Mouse (Mus musculus) megakaryocyte-erythroid progenitor cell, adult 5-6 weeks (primary cell): Measurements from ENCODE around the gene Ints11. TPM values are rescaled to one million over a fixed set of nuclear protein-coding genes. Genes with fewer than 3 reads are reported as not detected.

Experiments used
- ATAC-seq: replicated peaks from 2 replicates; pipeline ENCODE4 v1.8.0; 2016; ENCODE audit warnings: mild to moderate bottlenecking, inconsistent platforms; ENCODE audit not compliant: severe bottlenecking, poor library complexity, low FRiP score, low TSS enrichment
- total RNA-seq, 2 experiments: library from RNA; stranded (forward) in 1 of 2; stranded (reverse) in 1 of 2; fragments of 200-1000, 215-1000 nt in 1 of 2; fragments of >200 nt in 1 of 2; fragmentation: Nextera tagmentation in 1 of 2; gene quantifications; 2 replicates each; pipeline ENCODE4 v1.2.3; 2014 to 2017

Gene Ints11
- total RNA-seq, 2 experiments from 2014 or later, result 31.3 to 65.3 TPM

GRCm38 (mm10) chr4:155908751-155909150 is 39.4 kb downstream of the Ints11 start:
- ATAC-seq, result no peak

DNA sequence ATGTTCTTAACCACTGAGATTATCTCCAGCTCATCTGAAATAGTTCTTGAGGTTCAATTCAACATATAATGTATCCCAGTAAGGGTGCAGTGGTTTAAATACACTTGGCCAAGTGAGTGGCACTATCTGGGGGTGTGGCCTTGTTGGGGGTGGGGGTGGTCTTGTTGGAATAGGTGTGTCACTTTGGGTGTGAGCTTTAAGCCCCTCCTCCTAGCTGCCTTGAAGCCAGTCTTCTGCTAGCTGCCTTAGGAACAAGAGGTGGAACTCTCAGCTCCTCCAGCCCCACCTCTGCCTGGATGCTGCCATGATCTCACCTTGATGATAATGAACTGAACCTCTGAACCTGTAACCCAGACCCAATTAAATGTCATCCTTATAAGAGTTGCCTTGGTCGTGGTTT is 62.7 kb downstream of the Ints11 start:
- ATAC-seq, result no peak

Other genes starting within 250 kb of the Ints11 start
- gene Cdk11b, start 244.7 kb upstream of the Ints11 start, total RNA-seq (2014; fragmentation: Nextera tagmentation), result 60.7 and 74.1 TPM in 2 replicates
- 44.7 and 67.9 TPM in 2 replicates for gene Cdk11b, start 244.7 kb upstream of the Ints11 start, total RNA-seq (2017)
- gene Gm10563, start 224.1 kb upstream of the Ints11 start, total RNA-seq (2014; fragmentation: Nextera tagmentation), result not detected in 2 replicates
- gene Gm10563, start 224.1 kb upstream of the Ints11 start, total RNA-seq (2017), result not detected in 2 replicates
- not detected in 2 replicates for gene Mmp23, start 216.2 kb upstream of the Ints11 start, total RNA-seq (2014; fragmentation: Nextera tagmentation)
- not detected in 2 replicates for gene Mmp23, start 216.2 kb upstream of the Ints11 start, total RNA-seq (2017)
- 12.9 and 17.9 TPM in 2 replicates for gene Mib2, start 200.3 kb upstream of the Ints11 start, total RNA-seq (2014; fragmentation: Nextera tagmentation)
- gene Mib2, start 200.3 kb upstream of the Ints11 start, total RNA-seq (2017), result 11.9 and 13.3 TPM in 2 replicates
- gene Fndc10, start 175.2 kb upstream of the Ints11 start, total RNA-seq (2014; fragmentation: Nextera tagmentation), result 1.1 and 2.8 TPM in 2 replicates
- gene Fndc10, start 175.2 kb upstream of the Ints11 start, total RNA-seq (2017), result 0.33 and 0.88 TPM in 2 replicates
- 83.5 and 90.2 TPM in 2 replicates for gene Ssu72, start 164.7 kb upstream of the Ints11 start, total RNA-seq (2014; fragmentation: Nextera tagmentation)
- 75.3 and 94.1 TPM in 2 replicates for gene Ssu72, start 164.7 kb upstream of the Ints11 start, total RNA-seq (2017)
- 0.17 and 0.20 TPM in 2 replicates for gene Tmem240, start 134.7 kb upstream of the Ints11 start, total RNA-seq (2014; fragmentation: Nextera tagmentation)
- under 0.01 and 0.65 TPM in 2 replicates for gene Tmem240, start 134.7 kb upstream of the Ints11 start, total RNA-seq (2017)
- gene Atad3a, start 108.5 kb upstream of the Ints11 start, total RNA-seq (2014; fragmentation: Nextera tagmentation), result 123 and 206 TPM in 2 replicates
- gene Atad3a, start 108.5 kb upstream of the Ints11 start, total RNA-seq (2017), result 95.3 and 123 TPM in 2 replicates
- not detected in 2 replicates for gene Vwa1, start 94.8 kb upstream of the Ints11 start, total RNA-seq (2014; fragmentation: Nextera tagmentation)
- 0.08 and 0.19 TPM in 2 replicates for gene Vwa1, start 94.8 kb upstream of the Ints11 start, total RNA-seq (2017)
- gene Tmem88b, start 83.7 kb upstream of the Ints11 start, total RNA-seq (2014; fragmentation: Nextera tagmentation), result not detected in 2 replicates
- gene Tmem88b, start 83.7 kb upstream of the Ints11 start, total RNA-seq (2017), result 0.09 TPM in 1 of 2 replicates, not detected in the other
- not detected in 2 replicates for gene Ankrd65, start 79.1 kb upstream of the Ints11 start, total RNA-seq (2014; fragmentation: Nextera tagmentation)
- gene Ankrd65, start 79.1 kb upstream of the Ints11 start, total RNA-seq (2017), result not detected in 2 replicates
- gene Mrpl20, start 66.7 kb upstream of the Ints11 start, total RNA-seq (2014; fragmentation: Nextera tagmentation), result 189 and 239 TPM in 2 replicates
- 78.5 and 90.1 TPM in 2 replicates for gene Mrpl20, start 66.7 kb upstream of the Ints11 start, total RNA-seq (2017)
- gene Ccnl2, start 57.1 kb upstream of the Ints11 start, total RNA-seq (2014; fragmentation: Nextera tagmentation), result 108 and 141 TPM in 2 replicates
- 86.9 and 94.2 TPM in 2 replicates for gene Ccnl2, start 57.1 kb upstream of the Ints11 start, total RNA-seq (2017)
- gene Aurkaip1, start 38.3 kb upstream of the Ints11 start, total RNA-seq (2014; fragmentation: Nextera tagmentation), result 108 and 182 TPM in 2 replicates
- 127 and 137 TPM in 2 replicates for gene Aurkaip1, start 38.3 kb upstream of the Ints11 start, total RNA-seq (2017)
- not detected in 2 replicates for gene Mxra8, start 29.9 kb upstream of the Ints11 start, total RNA-seq (2014; fragmentation: Nextera tagmentation)
- not detected in 2 replicates for gene Mxra8, start 29.9 kb upstream of the Ints11 start, total RNA-seq (2017)
- gene Dvl1, start 22.1 kb upstream of the Ints11 start, total RNA-seq (2014; fragmentation: Nextera tagmentation), result 24.2 and 49.5 TPM in 2 replicates
- 11.1 and 16.2 TPM in 2 replicates for gene Dvl1, start 22.1 kb upstream of the Ints11 start, total RNA-seq (2017)
- gene Tas1r3, start 6.2 kb upstream of the Ints11 start, total RNA-seq (2014; fragmentation: Nextera tagmentation), result 1.2 TPM in 1 of 2 replicates, not detected in the other
- gene Tas1r3, start 6.2 kb upstream of the Ints11 start, total RNA-seq (2017), result 0.19 TPM in 1 of 2 replicates, not detected in the other
- gene Cptp, start 106 bp upstream of the Ints11 start, total RNA-seq (2014; fragmentation: Nextera tagmentation), result 8.2 and 13.3 TPM in 2 replicates
- 6.4 and 8.2 TPM in 2 replicates for gene Cptp, start 106 bp upstream of the Ints11 start, total RNA-seq (2017)
- gene Pusl1, start 22.2 kb downstream of the Ints11 start, total RNA-seq (2014; fragmentation: Nextera tagmentation), result 24.6 and 44.0 TPM in 2 replicates
- gene Pusl1, start 22.2 kb downstream of the Ints11 start, total RNA-seq (2017), result 32.7 and 40.2 TPM in 2 replicates
- gene Acap3, start 22.3 kb downstream of the Ints11 start, total RNA-seq (2014; fragmentation: Nextera tagmentation), result 25.4 and 27.8 TPM in 2 replicates
- 9.0 and 23.4 TPM in 2 replicates for gene Acap3, start 22.3 kb downstream of the Ints11 start, total RNA-seq (2017)
- gene Ube2j2, start 74.3 kb downstream of the Ints11 start, total RNA-seq (2014; fragmentation: Nextera tagmentation), result 76.0 and 111 TPM in 2 replicates
- 133 and 145 TPM in 2 replicates for gene Ube2j2, start 74.3 kb downstream of the Ints11 start, total RNA-seq (2017)
- gene C1qtnf12, start 92.8 kb downstream of the Ints11 start, total RNA-seq (2014; fragmentation: Nextera tagmentation), result 923 and 965 TPM in 2 replicates
- 161 and 357 TPM in 2 replicates for gene C1qtnf12, start 92.8 kb downstream of the Ints11 start, total RNA-seq (2017)
- 7.6 and 9.4 TPM in 2 replicates for gene B3galt6, start 123.1 kb downstream of the Ints11 start, total RNA-seq (2014; fragmentation: Nextera tagmentation)
- gene B3galt6, start 123.1 kb downstream of the Ints11 start, total RNA-seq (2017), result 11.0 and 11.7 TPM in 2 replicates
- gene Sdf4, start 123.3 kb downstream of the Ints11 start, total RNA-seq (2014; fragmentation: Nextera tagmentation), result 48.2 and 74.4 TPM in 2 replicates
- 137 and 143 TPM in 2 replicates for gene Sdf4, start 123.3 kb downstream of the Ints11 start, total RNA-seq (2017)
- 2.5 and 6.9 TPM in 2 replicates for gene Tnfrsf4, start 144.3 kb downstream of the Ints11 start, total RNA-seq (2014; fragmentation: Nextera tagmentation)
- 1.8 and 5.6 TPM in 2 replicates for gene Tnfrsf4, start 144.3 kb downstream of the Ints11 start, total RNA-seq (2017)
- 3.7 and 7.5 TPM in 2 replicates for gene Tnfrsf18, start 156.6 kb downstream of the Ints11 start, total RNA-seq (2014; fragmentation: Nextera tagmentation)
- 2.6 and 7.0 TPM in 2 replicates for gene Tnfrsf18, start 156.6 kb downstream of the Ints11 start, total RNA-seq (2017)
- not detected in 2 replicates for gene Ttll10, start 189.9 kb downstream of the Ints11 start, total RNA-seq (2014; fragmentation: Nextera tagmentation)
- gene Ttll10, start 189.9 kb downstream of the Ints11 start, total RNA-seq (2017), result not detected in 2 replicates
- 42.9 and 43.3 TPM in 2 replicates for gene 9430015G10Rik, start 240.4 kb downstream of the Ints11 start, total RNA-seq (2014; fragmentation: Nextera tagmentation)
- 33.9 and 38.2 TPM in 2 replicates for gene 9430015G10Rik, start 240.4 kb downstream of the Ints11 start, total RNA-seq (2017)